In the genomic region with DNA sequence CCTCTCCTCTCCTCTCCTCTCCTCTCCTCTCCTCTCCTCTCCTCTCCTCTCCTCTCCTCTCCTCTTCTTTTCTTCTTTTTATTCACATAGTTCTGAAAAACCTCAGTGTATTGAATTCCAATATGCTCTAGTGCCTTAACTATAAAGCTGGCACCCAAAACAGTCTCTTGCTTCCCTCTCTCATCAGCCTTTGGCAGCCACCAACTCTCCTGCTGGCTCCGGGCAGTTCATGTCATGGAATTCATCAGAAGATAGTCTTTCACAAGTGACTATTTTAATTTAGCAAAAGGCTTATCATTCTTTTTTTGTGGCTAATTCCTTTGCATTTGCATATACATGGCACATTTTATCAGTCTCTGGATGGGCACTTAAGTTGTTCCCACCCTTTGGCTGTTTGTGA, we compare ENCODE assay signal across 18 mouse cellular contexts.
"Had no signal": no experiment of that assay in that cellular context is flagged by ENCODE, and none has a peak within 500 bp of the region (broad histone marks: within the 10 kb centered on the region; RNA-seq: fewer than 3 reads in every experiment).

No protein-coding gene starts in this region.

- H3K4me3 ChIP-seq: lung, embryonic 15.5 days; megakaryocyte, embryonic 14.5 days; midbrain, embryonic 13.5 days; midbrain, embryonic 15.5 days; myocyte; neural tube, embryonic 13.5 days; neural tube, embryonic 15.5 days had no signal

- DNase-seq: liver, postnatal 0 days; lung, adult 2 months; lung, postnatal 14 days; lung, postnatal 36 days; retina, postnatal 1 day; right cerebral cortex, postnatal 4 days; spleen, adult 18-20 months; thymus, adult 18-20 months; thymus, postnatal 14 days; thymus, postnatal 36 days had no signal

- H3K27ac ChIP-seq: lung, embryonic 15.5 days; macrophage; midbrain, embryonic 13.5 days; midbrain, embryonic 15.5 days; neural tube, embryonic 13.5 days; neural tube, embryonic 15.5 days had no signal
